Mouse (Mus musculus) bone marrow, adult 2 months (tissue): ENCODE results near the gene 0610010K14Rik.

ENCODE experiments used
- CTCF ChIP-seq: fragments of 200-500 bp; IDR thresholded peaks from 2 replicates; pipeline ENCODE4 v1.5.1; 2011; ENCODE audit warnings: low read length, control low read depth; ENCODE audit not compliant: control insufficient read depth, insufficient read depth
- POLR2A ChIP-seq: fragments of 200-500 bp; IDR thresholded peaks from 2 replicates; pipeline ENCODE4 v1.6.1; 2011; ENCODE audit warnings: low read depth, mild to moderate bottlenecking, control low read depth, low read length, borderline replicate concordance; ENCODE audit not compliant: control insufficient read depth

GRCm38 (mm10) chr11:70206801-70207200 lies 30.9 kb downstream of the 0610010K14Rik start:
- TF ChIP-seq CTCF: no peak
- TF ChIP-seq POLR2A: no peak
